Mouse (Mus musculus): Measurements from ENCODE around the gene Rac2. TPM values are rescaled to one million over a fixed set of nuclear protein-coding genes. Genes with fewer than 3 reads are reported as not detected.

Gene Rac2
- polyA plus RNA-seq (2015; fragmentation: Nextera tagmentation; extraction: Ambion mirVana), result 23.4 and 39.3 TPM in 2 replicates

- WGBS, result 42% methylated on average over 8 of the region's 8 CpGs
- Histone ChIP-seq H3K27ac (ENCODE audit: low read length) (no peak within 1 kb of the TSS), H3K4me2 (ENCODE audit: low read depth, low read length) (no peak within 1 kb of the TSS), H3K27me3 (ENCODE audit: control insufficient read depth, insufficient read depth, low read depth, low read length) (no peaks in the 10 kb centered on the region; the same call in 1 of the 2 replicates), H3K36me3 (ENCODE audit: control insufficient read depth, insufficient read depth, low read length) (no peaks in the 10 kb centered on the region), H3K4me3 (ENCODE audit: low read length) (peak within 1 kb of the TSS; percentile 18), H3K9ac (ENCODE audit: low read length) (no peak within 1 kb of the TSS), H3K4me1 (replicated peaks; ENCODE audit: control insufficient read depth, insufficient read depth, low read length) (peaks cover 2% of the 10 kb centered on the region; the same call in 1 of the 2 replicates), H3K9me3 (ENCODE audit: control insufficient read depth, low read length) (no peaks in the 10 kb centered on the region)
- ATAC-seq (ENCODE audit: low read depth), result peak; percentile 46; the same call in 1 of the 2 replicates
These were observed at the start of gene Rac2 for GRCm38 (mm10) chr15:78572658-78573397. Rac2 (minus strand) TSS chr15:78572783.

- Histone ChIP-seq H3K4me1 (replicated peaks; ENCODE audit: control insufficient read depth, insufficient read depth, low read length) (no peaks in the 10 kb centered on the region), H3K9me3 (ENCODE audit: control insufficient read depth, low read length) (no peaks in the 10 kb centered on the region), H3K4me2 (ENCODE audit: low read depth, low read length) (no peak overlapping the region), H3K9ac (ENCODE audit: low read length) (no peak overlapping the region), H3K27ac (ENCODE audit: low read length) (no peak overlapping the region), H3K27me3 (ENCODE audit: control insufficient read depth, insufficient read depth, low read depth, low read length) (no peaks in the 10 kb centered on the region), H3K4me3 (ENCODE audit: low read length) (no peak overlapping the region), H3K36me3 (ENCODE audit: control insufficient read depth, insufficient read depth, low read length) (no peaks in the 10 kb centered on the region)
- no peak for ATAC-seq (ENCODE audit: low read depth)
- 77% methylated on average over 2 of the region's 2 CpGs for WGBS
These were observed 44.4 kb upstream of the Rac2 start for GRCm38 (mm10) chr15:78616973-78617372.

- H3K9ac ChIP-seq (ENCODE audit: low read length), result no peak overlapping the region
- H3K27ac ChIP-seq (ENCODE audit: low read length), result no peak overlapping the region
- ATAC-seq (ENCODE audit: low read depth), result no peak
- no peaks in the 10 kb centered on the region for H3K9me3 ChIP-seq (ENCODE audit: control insufficient read depth, low read length)
- no peak overlapping the region for H3K4me2 ChIP-seq (ENCODE audit: low read depth, low read length)
- H3K4me1 ChIP-seq (replicated peaks; ENCODE audit: control insufficient read depth, insufficient read depth, low read length), result no peaks in the 10 kb centered on the region
- no peaks in the 10 kb centered on the region for H3K36me3 ChIP-seq (ENCODE audit: control insufficient read depth, insufficient read depth, low read length)
- H3K27me3 ChIP-seq (ENCODE audit: control insufficient read depth, insufficient read depth, low read depth, low read length), result no peaks in the 10 kb centered on the region
- no peak overlapping the region for H3K4me3 ChIP-seq (ENCODE audit: low read length)
- WGBS, result 80% methylated on average over 7 of the region's 7 CpGs
These were observed 42.0 kb upstream of the Rac2 start for GRCm38 (mm10) chr15:78614536-78614935.

- WGBS, result 45% methylated on average over 12 of the region's 12 CpGs
- Histone ChIP-seq H3K9ac (ENCODE audit: low read length) (no peak overlapping the region), H3K36me3 (ENCODE audit: control insufficient read depth, insufficient read depth, low read length) (no peaks in the 10 kb centered on the region), H3K27ac (ENCODE audit: low read length) (no peak overlapping the region), H3K9me3 (ENCODE audit: control insufficient read depth, low read length) (no peaks in the 10 kb centered on the region), H3K4me1 (replicated peaks; ENCODE audit: control insufficient read depth, insufficient read depth, low read length) (no peaks in the 10 kb centered on the region), H3K4me3 (ENCODE audit: low read length) (no peak overlapping the region), H3K4me2 (ENCODE audit: low read depth, low read length) (no peak overlapping the region), H3K27me3 (ENCODE audit: control insufficient read depth, insufficient read depth, low read depth, low read length) (no peaks in the 10 kb centered on the region)
- no peak for ATAC-seq (ENCODE audit: low read depth)
These were observed 38.3 kb upstream of the Rac2 start for GRCm38 (mm10) chr15:78610705-78611462.

GRCm38 (mm10) chr15:78607463-78607862 lies 34.9 kb upstream of the Rac2 start:
- H3K4me3 ChIP-seq (ENCODE audit: low read length), result no peak overlapping the region
- peak; percentile 51 for ATAC-seq (ENCODE audit: low read depth)
- 45% methylated on average over 4 of the region's 4 CpGs for WGBS

GRCm38 (mm10) chr15:78606059-78606458 lies 33.5 kb upstream of the Rac2 start:
- Histone ChIP-seq H3K27me3 (ENCODE audit: control insufficient read depth, insufficient read depth, low read depth, low read length) (no peaks in the 10 kb centered on the region), H3K9ac (ENCODE audit: low read length) (no peak overlapping the region), H3K9me3 (ENCODE audit: control insufficient read depth, low read length) (no peaks in the 10 kb centered on the region), H3K4me2 (ENCODE audit: low read depth, low read length) (no peak overlapping the region), H3K4me3 (ENCODE audit: low read length) (no peak overlapping the region), H3K36me3 (ENCODE audit: control insufficient read depth, insufficient read depth, low read length) (no peaks in the 10 kb centered on the region), H3K27ac (ENCODE audit: low read length) (no peak overlapping the region), H3K4me1 (replicated peaks; ENCODE audit: control insufficient read depth, insufficient read depth, low read length) (no peaks in the 10 kb centered on the region)
- WGBS, result 69% methylated on average over 6 of the region's 6 CpGs
- ATAC-seq (ENCODE audit: low read depth), result no peak

More at GRCm38 (mm10) chr15:78607463-78607862, 34.9 kb upstream of the Rac2 start:
- Histone ChIP-seq H3K27ac (ENCODE audit: low read length) (no peak overlapping the region), H3K9ac (ENCODE audit: low read length) (no peak overlapping the region), H3K9me3 (ENCODE audit: control insufficient read depth, low read length) (no peaks in the 10 kb centered on the region), H3K4me1 (replicated peaks; ENCODE audit: control insufficient read depth, insufficient read depth, low read length) (no peaks in the 10 kb centered on the region), H3K4me2 (ENCODE audit: low read depth, low read length) (no peak overlapping the region), H3K36me3 (ENCODE audit: control insufficient read depth, insufficient read depth, low read length) (no peaks in the 10 kb centered on the region), H3K27me3 (ENCODE audit: control insufficient read depth, insufficient read depth, low read depth, low read length) (no peaks in the 10 kb centered on the region)

GRCm38 (mm10) chr15:78605371-78605791 lies 32.8 kb upstream of the Rac2 start:
- Histone ChIP-seq H3K9ac (ENCODE audit: low read length) (no peak overlapping the region), H3K36me3 (ENCODE audit: control insufficient read depth, insufficient read depth, low read length) (no peaks in the 10 kb centered on the region), H3K27me3 (ENCODE audit: control insufficient read depth, insufficient read depth, low read depth, low read length) (no peaks in the 10 kb centered on the region), H3K27ac (ENCODE audit: low read length) (no peak overlapping the region), H3K4me3 (ENCODE audit: low read length) (no peak overlapping the region), H3K4me2 (ENCODE audit: low read depth, low read length) (no peak overlapping the region), H3K4me1 (replicated peaks; ENCODE audit: control insufficient read depth, insufficient read depth, low read length) (no peaks in the 10 kb centered on the region), H3K9me3 (ENCODE audit: control insufficient read depth, low read length) (no peaks in the 10 kb centered on the region)
- ATAC-seq (ENCODE audit: low read depth), result no peak
- 15% methylated on average over 3 of the region's 3 CpGs for WGBS

GRCm38 (mm10) chr15:78604255-78604654 lies 31.7 kb upstream of the Rac2 start:
- 0 out of 2 replicates have a peak, but pooled peaks have one; percentile 32 for ATAC-seq (ENCODE audit: low read depth)
- WGBS, result 52% methylated on average over 6 of the region's 6 CpGs

GRCm38 (mm10) chr15:78601180-78601579 lies 28.6 kb upstream of the Rac2 start:
- Histone ChIP-seq H3K36me3 (ENCODE audit: control insufficient read depth, insufficient read depth, low read length) (no peaks in the 10 kb centered on the region), H3K27ac (ENCODE audit: low read length) (no peak overlapping the region), H3K4me1 (replicated peaks; ENCODE audit: control insufficient read depth, insufficient read depth, low read length) (no peaks in the 10 kb centered on the region), H3K9me3 (ENCODE audit: control insufficient read depth, low read length) (no peaks in the 10 kb centered on the region), H3K9ac (ENCODE audit: low read length) (no peak overlapping the region), H3K27me3 (ENCODE audit: control insufficient read depth, insufficient read depth, low read depth, low read length) (no peaks in the 10 kb centered on the region), H3K4me3 (ENCODE audit: low read length) (no peak overlapping the region), H3K4me2 (ENCODE audit: low read depth, low read length) (no peak overlapping the region)
- 70% methylated on average over 6 of the region's 6 CpGs for WGBS
- no peak for ATAC-seq (ENCODE audit: low read depth)

More at GRCm38 (mm10) chr15:78604255-78604654, 31.7 kb upstream of the Rac2 start:
- H3K9me3 ChIP-seq (ENCODE audit: control insufficient read depth, low read length), result no peaks in the 10 kb centered on the region
- H3K36me3 ChIP-seq (ENCODE audit: control insufficient read depth, insufficient read depth, low read length), result no peaks in the 10 kb centered on the region
- no peak overlapping the region for H3K9ac ChIP-seq (ENCODE audit: low read length)
- H3K27me3 ChIP-seq (ENCODE audit: control insufficient read depth, insufficient read depth, low read depth, low read length), result no peaks in the 10 kb centered on the region
- no peak overlapping the region for H3K4me3 ChIP-seq (ENCODE audit: low read length)
- no peak overlapping the region for H3K4me2 ChIP-seq (ENCODE audit: low read depth, low read length)
- no peaks in the 10 kb centered on the region for H3K4me1 ChIP-seq (replicated peaks; ENCODE audit: control insufficient read depth, insufficient read depth, low read length)
- no peak overlapping the region for H3K27ac ChIP-seq (ENCODE audit: low read length)
